Mouse (Mus musculus): ENCODE measurements around the gene Mthfr. TPM values are rescaled to one million over a fixed set of nuclear protein-coding genes. Genes with fewer than 3 reads are reported as not detected.

The Mthfr gene
- total RNA-seq, 2 experiments from 2014 or later = 25.6 to 26.4 TPM

- DNase-seq (ENCODE audit: low spot score in 2 of 2) = no peak
Observed at GRCm38 (mm10) chr4:148087091-148087906, 48.4 kb downstream of the Mthfr start.

- peak; percentile 89 to 95 for DNase-seq (ENCODE audit: low spot score in 2 of 2)
Observed at GRCm38 (mm10) chr4:148087907-148088527, 49.1 kb downstream of the Mthfr start, which contains the start of gene Agtrap. Agtrap (minus strand) TSS chr4:148088031.

- DNase-seq (ENCODE audit: low spot score in 2 of 2) = no peak
Observed at GRCm38 (mm10) chr4:148089166-148089565, 50.3 kb downstream of the Mthfr start.

- DNase-seq (ENCODE audit: low spot score in 2 of 2) = no peak
Observed at GRCm38 (mm10) chr4:148091181-148091580, 52.3 kb downstream of the Mthfr start.

- no peak for DNase-seq (ENCODE audit: low spot score in 2 of 2)
Observed at GRCm38 (mm10) chr4:148092551-148093271, 53.8 kb downstream of the Mthfr start.

- no peak for DNase-seq (ENCODE audit: low spot score in 2 of 2)
Observed at GRCm38 (mm10) chr4:148094161-148094560, 55.3 kb downstream of the Mthfr start.

GRCm38 (mm10) chr4:148095081-148095480 lies 56.2 kb downstream of the Mthfr start:
- DNase-seq (ENCODE audit: low spot score in 2 of 2) = no peak

GRCm38 (mm10) chr4:148097936-148098335 lies 59.1 kb downstream of the Mthfr start:
- no peak for DNase-seq (ENCODE audit: low spot score in 2 of 2)

- no peak for DNase-seq (ENCODE audit: low spot score in 2 of 2)
Observed at GRCm38 (mm10) chr4:148098666-148099065, 59.8 kb downstream of the Mthfr start.

- peak; percentile 81 to 85 for DNase-seq (ENCODE audit: low spot score in 2 of 2)
Observed at GRCm38 (mm10) chr4:148101801-148102527, 63.1 kb downstream of the Mthfr start.

- DNase-seq (ENCODE audit: low spot score in 2 of 2) = no peak
Observed at GRCm38 (mm10) chr4:148104146-148104545, 65.3 kb downstream of the Mthfr start.

GRCm38 (mm10) chr4:148107621-148108291 lies 68.9 kb downstream of the Mthfr start:
- peak; percentile 51 to 73 for DNase-seq (ENCODE audit: low spot score in 2 of 2)

- peak in 1 of 2 experiments; percentile 20 for DNase-seq (ENCODE audit: low spot score in 2 of 2)
Observed at GRCm38 (mm10) chr4:148108565-148109100, 69.8 kb downstream of the Mthfr start.

Other genes with a start within 250 kb of the Mthfr start
- 1 to 10 TPM; 2.8 to 3.1 TPM for gene Zfp984, start 229.3 kb upstream of the Mthfr start, total RNA-seq (2021)
- 10 to 100 TPM; 16.0 to 16.9 TPM for gene Zfp933, start 190.7 kb upstream of the Mthfr start, total RNA-seq (2021)
- gene Miip, start 170.3 kb upstream of the Mthfr start, total RNA-seq (2021) = 10 to 100 TPM; 20.6 to 21.5 TPM
- 1 to 10 TPM; 7.2 to 8.9 TPM for gene Fv1, start 170.1 kb upstream of the Mthfr start, total RNA-seq (2021)
- 100 to 1,000 TPM; 188 to 200 TPM for gene Mfn2, start 134.4 kb upstream of the Mthfr start, total RNA-seq (2021)
- 10 to 100 TPM; 26.7 to 28.4 TPM for gene Plod1, start 102.3 kb upstream of the Mthfr start, total RNA-seq (2021)
- 10 to 100 TPM; 27.7 to 28.8 TPM for gene 2510039O18Rik, start 98.2 kb upstream of the Mthfr start, total RNA-seq (2021)
- not detected for gene Nppb, start 53.3 kb upstream of the Mthfr start, total RNA-seq (2021)
- under 1 TPM; 0.45 to 0.92 TPM for gene Nppa, start 38.4 kb upstream of the Mthfr start, total RNA-seq (2021)
- gene Clcn6, start 256 bp upstream of the Mthfr start, total RNA-seq (2021) = 10 to 100 TPM; 64.2 to 65.0 TPM
- 1 to 10 TPM; 8.9 to 9.0 TPM for gene Agtrap, start 49.0 kb downstream of the Mthfr start, total RNA-seq (2021)
- gene Mad2l2, start 91.3 kb downstream of the Mthfr start, total RNA-seq (2021) = 10 to 100 TPM; 19.8 to 22.1 TPM
- 1 to 10 TPM; 4.8 to 5.6 TPM for gene Draxin, start 91.6 kb downstream of the Mthfr start, total RNA-seq (2021)
- 10 to 100 TPM; 24.6 to 27.4 TPM for gene Fbxo6, start 113.1 kb downstream of the Mthfr start, total RNA-seq (2021)
- 100 to 1,000 TPM in 1 of 2 experiments, 10 to 100 TPM in 1; 98.6 to 111 TPM for gene Fbxo44, start 121.4 kb downstream of the Mthfr start, total RNA-seq (2021)
- gene Fbxo2, start 121.5 kb downstream of the Mthfr start, total RNA-seq (2021) = 10 to 100 TPM; 65.2 to 72.1 TPM
- 10 to 100 TPM; 29.4 to 32.3 TPM for gene Disp3, start 248.9 kb downstream of the Mthfr start, total RNA-seq (2021)